Mouse (Mus musculus) kidney, adult 8-10 months (tissue): ENCODE measurements around the gene Tas2r137.

Source experiments
- DNase-seq, 2 experiments: peaks; one replicate each; pipeline ENCODE4 v3.0.0; 2022

Tas2r137 gene

GRCm38 (mm10) chr6:40490933-40491332 is at the start of gene Tas2r137:
Tas2r137 (plus strand) TSS chr6:40491233.
- DNase-seq: no peak

GRCm38 (mm10) chr6:40441276-40441675 is 49.8 kb upstream of the Tas2r137 start:
- DNase-seq: no peak

GRCm38 (mm10) chr6:40441755-40442154 is 49.3 kb upstream of the Tas2r137 start:
- DNase-seq: no peak

GRCm38 (mm10) chr6:40443281-40443928 is 47.6 kb upstream of the Tas2r137 start:
- no peak for DNase-seq

- DNase-seq: no peak
Observed at GRCm38 (mm10) chr6:40448626-40449025, 42.4 kb upstream of the Tas2r137 start.

- DNase-seq: no peak
Observed at GRCm38 (mm10) chr6:40454436-40455041, 36.5 kb upstream of the Tas2r137 start.

GRCm38 (mm10) chr6:40465710-40466109 is 25.3 kb upstream of the Tas2r137 start:
- peak in 1 of 2 experiments; percentile 4 for DNase-seq

- DNase-seq: peak; percentile 91 to 93
Observed at GRCm38 (mm10) chr6:40470916-40471719, 19.9 kb upstream of the Tas2r137 start, which contains the start of gene Ssbp1. Ssbp1 (plus strand) TSS chr6:40471352.

GRCm38 (mm10) chr6:40471720-40472010 is 19.4 kb upstream of the Tas2r137 start:
- DNase-seq: no peak

GRCm38 (mm10) chr6:40476132-40476531 is 14.9 kb upstream of the Tas2r137 start:
- no peak for DNase-seq

GRCm38 (mm10) chr6:40479705-40480104 is 11.3 kb upstream of the Tas2r137 start:
- DNase-seq: no peak

- DNase-seq: no peak
Observed at GRCm38 (mm10) chr6:40482318-40482717, 8.7 kb upstream of the Tas2r137 start.

- no peak for DNase-seq
Observed at GRCm38 (mm10) chr6:40493229-40493628, 2.2 kb downstream of the Tas2r137 start, which contains the start of gene Tas2r108. Tas2r108 (plus strand) TSS chr6:40493529.

GRCm38 (mm10) chr6:40519408-40519807 is 28.4 kb downstream of the Tas2r137 start, which contains the start of gene Prss37:
Prss37 (minus strand) TSS chr6:40519508.
- DNase-seq: no peak
